Mouse (Mus musculus): ENCODE measurements around the gene Pik3r1. TPM values are rescaled to one million over a fixed set of nuclear protein-coding genes. Genes with fewer than 3 reads are reported as not detected.

Pik3r1 gene
- polyA plus RNA-seq, 1 experiment, result 7.3 TPM

GRCm38 (mm10) chr13:101746012-101746595 lies 21.9 kb downstream of the Pik3r1 start:
- TF ChIP-seq MYOG (IDR thresholded peaks at IDR 0.05; ENCODE audit: control insufficient read depth, extremely low read depth, insufficient read length) (no peak), MYOD1 (IDR thresholded peaks at IDR 0.05; ENCODE audit: control insufficient read depth, insufficient read length, low read depth) (no peak), USF1 (IDR thresholded peaks at IDR 0.05; ENCODE audit: low read depth) (no peak), CTCF (IDR thresholded peaks at IDR 0.05; ENCODE audit: control insufficient read depth, insufficient read depth, insufficient read length) (no peak), MAX (IDR thresholded peaks at IDR 0.05) (no peak), FOSL1 (IDR thresholded peaks at IDR 0.05; ENCODE audit: insufficient read depth, low read length, poor library complexity, severe bottlenecking) (no peak), CEBPB (IDR thresholded peaks at IDR 0.05; ENCODE audit: low read depth) (no peak)
- H3ac ChIP-seq (ENCODE audit: control insufficient read depth, insufficient read length, low read depth), result no peak overlapping the region
- H3K79me2 ChIP-seq (ENCODE audit: control insufficient read depth, insufficient read depth), result peaks cover 60% of the 10 kb centered on the region
- peaks cover 3% of the 10 kb centered on the region for H3K36me3 ChIP-seq (ENCODE audit: control insufficient read depth, insufficient read depth)
- H3K27me3 ChIP-seq (ENCODE audit: control insufficient read depth, insufficient read depth, insufficient read length), result no peaks in the 10 kb centered on the region
- peaks cover 20% of the 10 kb centered on the region for H3K79me3 ChIP-seq (ENCODE audit: low read depth)
- no peak overlapping the region for H3K4me3 ChIP-seq (ENCODE audit: insufficient read depth, poor library complexity, severe bottlenecking)

- TF ChIP-seq CTCF (IDR thresholded peaks at IDR 0.05; ENCODE audit: control insufficient read depth, insufficient read depth, insufficient read length) (no peak), CEBPB (IDR thresholded peaks at IDR 0.05; ENCODE audit: low read depth) (no peak), MYOG (IDR thresholded peaks at IDR 0.05; ENCODE audit: control insufficient read depth, extremely low read depth, insufficient read length) (no peak), FOSL1 (IDR thresholded peaks at IDR 0.05; ENCODE audit: insufficient read depth, low read length, poor library complexity, severe bottlenecking) (no peak), USF1 (IDR thresholded peaks at IDR 0.05; ENCODE audit: low read depth) (no peak), MAX (IDR thresholded peaks at IDR 0.05) (no peak), MYOD1 (IDR thresholded peaks at IDR 0.05; ENCODE audit: control insufficient read depth, insufficient read length, low read depth) (no peak)
- H3K27me3 ChIP-seq (ENCODE audit: control insufficient read depth, insufficient read depth, insufficient read length), result no peaks in the 10 kb centered on the region
These were observed 23.1 kb downstream of the Pik3r1 start for GRCm38 (mm10) chr13:101744943-101745342.

GRCm38 (mm10) chr13:101744053-101744452 lies 24.0 kb downstream of the Pik3r1 start:
- Histone ChIP-seq H3K79me3 (ENCODE audit: low read depth) (peaks cover 12% of the 10 kb centered on the region), H3K4me3 (ENCODE audit: insufficient read depth, poor library complexity, severe bottlenecking) (no peak overlapping the region), H3K79me2 (ENCODE audit: control insufficient read depth, insufficient read depth) (peaks cover 47% of the 10 kb centered on the region), H3K27me3 (ENCODE audit: control insufficient read depth, insufficient read depth, insufficient read length) (no peaks in the 10 kb centered on the region), H3ac (ENCODE audit: control insufficient read depth, insufficient read length, low read depth) (no peak overlapping the region), H3K36me3 (ENCODE audit: control insufficient read depth, insufficient read depth) (peaks cover 3% of the 10 kb centered on the region)
- TF ChIP-seq USF1 (IDR thresholded peaks at IDR 0.05; ENCODE audit: low read depth), result no peak
- TF ChIP-seq CEBPB (IDR thresholded peaks at IDR 0.05; ENCODE audit: low read depth), result no peak
- TF ChIP-seq FOSL1 (IDR thresholded peaks at IDR 0.05; ENCODE audit: insufficient read depth, low read length, poor library complexity, severe bottlenecking), result no peak
- no peak for TF ChIP-seq MAX (IDR thresholded peaks at IDR 0.05)
- no peak for TF ChIP-seq CTCF (IDR thresholded peaks at IDR 0.05; ENCODE audit: control insufficient read depth, insufficient read depth, insufficient read length)
- no peak for TF ChIP-seq MYOG (IDR thresholded peaks at IDR 0.05; ENCODE audit: control insufficient read depth, extremely low read depth, insufficient read length)
- TF ChIP-seq MYOD1 (IDR thresholded peaks at IDR 0.05; ENCODE audit: control insufficient read depth, insufficient read length, low read depth), result no peak

More at GRCm38 (mm10) chr13:101744943-101745342, 23.1 kb downstream of the Pik3r1 start:
- Histone ChIP-seq H3K4me3 (ENCODE audit: insufficient read depth, poor library complexity, severe bottlenecking) (no peak overlapping the region), H3K79me3 (ENCODE audit: low read depth) (peaks cover 15% of the 10 kb centered on the region), H3ac (ENCODE audit: control insufficient read depth, insufficient read length, low read depth) (no peak overlapping the region), H3K79me2 (ENCODE audit: control insufficient read depth, insufficient read depth) (peaks cover 56% of the 10 kb centered on the region), H3K36me3 (ENCODE audit: control insufficient read depth, insufficient read depth) (peaks cover 3% of the 10 kb centered on the region)

GRCm38 (mm10) chr13:101743247-101743646 lies 24.8 kb downstream of the Pik3r1 start:
- H3ac ChIP-seq (ENCODE audit: control insufficient read depth, insufficient read length, low read depth), result no peak overlapping the region
- H3K79me3 ChIP-seq (ENCODE audit: low read depth), result peaks cover 12% of the 10 kb centered on the region
- no peak overlapping the region for H3K4me3 ChIP-seq (ENCODE audit: insufficient read depth, poor library complexity, severe bottlenecking)
- H3K79me2 ChIP-seq (ENCODE audit: control insufficient read depth, insufficient read depth), result peaks cover 46% of the 10 kb centered on the region
- no peaks in the 10 kb centered on the region for H3K27me3 ChIP-seq (ENCODE audit: control insufficient read depth, insufficient read depth, insufficient read length)
- TF ChIP-seq USF1 (IDR thresholded peaks at IDR 0.05; ENCODE audit: low read depth), result no peak
- H3K36me3 ChIP-seq (ENCODE audit: control insufficient read depth, insufficient read depth), result peaks cover 3% of the 10 kb centered on the region

- no peak for TF ChIP-seq USF1 (IDR thresholded peaks at IDR 0.05; ENCODE audit: low read depth)
- no peak for TF ChIP-seq MAX (IDR thresholded peaks at IDR 0.05)
- no peak for TF ChIP-seq MYOD1 (IDR thresholded peaks at IDR 0.05; ENCODE audit: control insufficient read depth, insufficient read length, low read depth)
- TF ChIP-seq CTCF (IDR thresholded peaks at IDR 0.05; ENCODE audit: control insufficient read depth, insufficient read depth, insufficient read length), result no peak
- no peak for TF ChIP-seq FOSL1 (IDR thresholded peaks at IDR 0.05; ENCODE audit: insufficient read depth, low read length, poor library complexity, severe bottlenecking)
- no peak for TF ChIP-seq MYOG (IDR thresholded peaks at IDR 0.05; ENCODE audit: control insufficient read depth, extremely low read depth, insufficient read length)
- TF ChIP-seq CEBPB (IDR thresholded peaks at IDR 0.05; ENCODE audit: low read depth), result no peak
- H3ac ChIP-seq (ENCODE audit: control insufficient read depth, insufficient read length, low read depth), result no peak overlapping the region
- H3K79me3 ChIP-seq (ENCODE audit: low read depth), result peaks cover 14% of the 10 kb centered on the region
- peaks cover 3% of the 10 kb centered on the region for H3K36me3 ChIP-seq (ENCODE audit: control insufficient read depth, insufficient read depth)
- no peak overlapping the region for H3K4me3 ChIP-seq (ENCODE audit: insufficient read depth, poor library complexity, severe bottlenecking)
- H3K27me3 ChIP-seq (ENCODE audit: control insufficient read depth, insufficient read depth, insufficient read length), result no peaks in the 10 kb centered on the region
- peaks cover 48% of the 10 kb centered on the region for H3K79me2 ChIP-seq (ENCODE audit: control insufficient read depth, insufficient read depth)
These were observed 25.4 kb downstream of the Pik3r1 start for GRCm38 (mm10) chr13:101742596-101742995.

All from C2C12 (cell line).